Mouse (Mus musculus): ENCODE measurements around the gene Sel1l3.

Gene Sel1l3

DNA sequence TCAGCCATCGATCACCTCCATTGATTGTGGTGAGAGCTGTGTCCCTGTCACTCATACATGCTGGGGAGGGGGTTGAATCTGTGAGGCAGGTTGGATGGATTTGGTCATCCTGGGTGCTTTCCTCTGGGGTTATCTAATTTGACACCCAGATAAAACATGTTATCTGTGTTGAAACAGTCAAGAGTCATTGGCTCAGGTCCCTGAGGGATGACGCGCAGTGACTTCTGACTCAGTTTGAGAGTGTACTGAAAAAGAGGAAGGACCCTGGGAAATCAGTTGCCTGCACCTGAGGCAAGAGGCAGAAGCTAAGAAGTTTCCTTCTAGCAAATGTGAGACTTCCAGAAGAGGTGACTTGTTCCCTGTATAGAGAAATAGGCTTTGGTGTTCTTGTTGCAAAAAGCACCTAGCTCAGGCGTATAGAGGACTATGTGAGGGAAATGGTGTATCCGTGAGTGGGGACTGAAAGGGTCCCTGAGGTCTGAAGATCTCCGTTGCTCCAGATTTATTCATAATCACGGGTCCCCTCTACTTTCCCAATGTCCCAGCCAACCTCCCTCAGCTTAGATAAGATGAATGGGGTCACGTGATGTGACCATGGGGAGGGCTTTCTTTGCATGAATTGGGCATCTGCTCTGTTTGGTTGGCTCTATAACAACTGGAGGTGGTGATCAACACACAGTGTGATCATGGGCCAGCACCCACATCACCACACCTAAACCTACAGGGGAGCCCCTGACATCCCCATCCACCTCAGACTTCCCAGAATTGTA, 73.4 kb downstream of the Sel1l3 start:
- DNase-seq = no peak

- DNase-seq = no peak
These were observed 74.2 kb downstream of the Sel1l3 start for GRCm38 (mm10) chr5:53139566-53139965.

DNA sequence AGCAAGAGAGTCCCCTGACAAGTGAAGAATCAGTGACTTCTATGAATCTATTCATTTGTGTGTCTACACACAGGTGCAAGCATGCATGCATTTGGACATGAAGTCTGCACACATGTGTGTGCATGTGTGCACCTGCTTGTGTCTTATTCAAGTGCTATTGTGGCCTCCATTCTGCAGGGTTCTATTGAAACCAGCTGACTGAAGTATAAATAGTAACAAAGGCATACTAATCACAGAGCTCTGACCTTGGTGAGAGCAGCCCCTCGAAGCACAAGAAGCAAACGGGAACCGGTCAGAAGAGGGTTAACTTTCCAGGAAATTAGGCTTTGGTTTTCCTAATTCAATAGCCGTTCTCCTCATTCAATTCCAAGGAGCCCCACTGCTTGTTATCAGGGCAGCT, 74.6 kb downstream of the Sel1l3 start:
- DNase-seq = no peak

- peak; percentile 75 to 77 for DNase-seq
These were observed 75.7 kb downstream of the Sel1l3 start for GRCm38 (mm10) chr5:53138025-53138424.

- DNase-seq = no peak
These were observed 77.7 kb downstream of the Sel1l3 start for GRCm38 (mm10) chr5:53135984-53136383.

GRCm38 (mm10) chr5:53134003-53134402, 79.7 kb downstream of the Sel1l3 start:
- DNase-seq = no peak

- no peak for DNase-seq
These were observed 89.0 kb downstream of the Sel1l3 start for GRCm38 (mm10) chr5:53124701-53125100.

DNA sequence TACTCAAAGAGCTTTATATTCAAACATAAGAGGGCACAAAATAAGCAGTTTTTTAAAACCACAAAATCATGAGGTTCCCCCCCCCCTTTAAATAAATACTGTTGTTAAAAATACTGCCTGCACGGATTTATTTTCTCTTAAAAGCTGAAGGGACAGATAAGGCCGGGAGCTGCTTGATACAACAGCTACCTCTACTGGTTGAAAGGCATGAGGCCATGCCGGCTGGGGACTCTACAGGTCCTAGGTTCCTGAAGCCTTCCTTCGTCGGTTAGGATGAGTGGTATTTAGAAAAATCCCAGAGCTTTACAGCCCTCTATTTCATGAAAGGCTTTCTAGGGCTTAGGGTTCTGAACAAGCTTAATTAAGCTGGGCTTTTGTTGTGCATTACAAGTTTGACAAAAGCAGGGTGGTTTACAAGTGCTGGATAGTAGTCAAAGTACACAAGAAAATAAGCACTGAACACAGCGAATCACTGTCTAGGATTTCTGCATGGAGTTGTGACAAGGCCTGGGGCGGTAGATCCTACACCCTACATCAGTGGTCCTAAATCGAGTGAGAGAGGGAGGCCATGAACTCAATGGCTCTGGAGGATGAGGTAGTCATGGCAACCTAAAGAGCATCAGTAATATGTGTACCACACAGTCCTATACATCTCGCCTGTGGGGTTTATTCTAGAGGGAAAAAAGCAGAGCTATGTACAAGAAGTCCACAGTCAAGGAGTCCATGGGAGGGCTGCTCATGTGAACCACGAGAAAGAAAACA, 90.0 kb downstream of the Sel1l3 start:
- DNase-seq = peak in 1 of 2 experiments; percentile 78

DNA sequence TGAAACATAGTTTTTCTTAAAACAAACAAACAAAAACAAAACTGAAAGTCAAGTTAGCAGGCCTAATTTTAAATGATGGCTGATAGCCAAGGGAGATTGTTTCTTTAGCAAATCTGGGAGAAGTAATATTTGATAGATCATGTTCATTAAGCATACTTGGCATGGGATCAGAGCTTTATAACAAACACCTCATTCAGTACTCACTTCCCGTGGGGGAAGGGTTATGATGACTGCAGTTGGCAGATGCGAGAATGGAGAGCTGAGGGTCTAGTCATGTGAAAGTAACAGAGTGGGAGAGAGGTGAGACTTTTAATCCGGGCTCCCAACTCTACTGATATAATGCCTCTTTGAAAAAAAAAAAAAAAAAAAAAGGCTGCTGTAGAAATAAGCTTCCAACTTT, 94.0 kb downstream of the Sel1l3 start:
- DNase-seq = peak in 1 of 2 experiments; percentile 1

GRCm38 (mm10) chr5:53118212-53118611, 95.5 kb downstream of the Sel1l3 start:
- DNase-seq = no peak

- DNase-seq = no peak
These were observed 99.0 kb downstream of the Sel1l3 start for GRCm38 (mm10) chr5:53114616-53115267.

DNA sequence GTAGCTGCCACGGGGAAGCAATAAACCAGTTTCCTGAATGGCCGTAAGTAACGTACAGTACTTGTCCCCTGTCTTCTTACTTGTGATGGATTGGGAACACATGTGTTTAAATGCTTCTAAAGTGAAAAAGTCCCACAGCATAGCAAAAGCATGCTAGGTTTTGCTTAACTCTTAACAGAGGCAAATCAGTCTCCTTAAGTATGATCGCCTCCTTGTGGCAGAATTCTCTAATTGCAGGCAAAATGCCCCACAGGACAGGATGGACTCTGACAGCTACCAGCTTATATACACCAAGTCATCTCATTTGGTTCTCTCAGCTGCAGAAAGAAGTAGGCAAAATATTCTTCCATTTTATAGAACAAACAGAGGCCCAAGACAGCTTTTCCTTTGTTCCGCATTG, 100.8 kb downstream of the Sel1l3 start:
- DNase-seq = no peak

- DNase-seq = no peak
These were observed 102.7 kb downstream of the Sel1l3 start for GRCm38 (mm10) chr5:53111036-53111435.

GRCm38 (mm10) chr5:53110225-53110624, 103.5 kb downstream of the Sel1l3 start:
- no peak for DNase-seq

DNA sequence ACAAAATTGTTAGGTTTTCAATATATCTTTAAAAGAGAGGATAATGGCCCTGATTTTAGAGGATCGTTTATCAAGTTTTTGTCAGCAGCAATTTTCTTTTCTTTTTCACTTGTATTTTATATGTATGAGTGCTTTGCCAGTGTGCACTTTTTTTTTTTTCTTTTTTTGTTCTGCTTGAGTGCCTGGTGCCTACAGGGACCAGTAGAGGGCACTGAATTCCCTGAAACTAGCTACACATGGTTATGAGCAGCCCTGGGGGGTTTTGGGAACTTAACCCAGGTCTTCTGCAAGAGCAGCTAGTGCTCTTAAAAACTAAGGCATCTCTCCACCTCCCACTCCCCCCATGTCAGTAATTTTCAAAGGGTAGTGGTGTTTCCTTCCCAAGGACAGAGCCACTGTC, 105.1 kb downstream of the Sel1l3 start:
- no peak for DNase-seq

GRCm38 (mm10) chr5:53108026-53108425, 105.7 kb downstream of the Sel1l3 start:
- DNase-seq = no peak

DNA sequence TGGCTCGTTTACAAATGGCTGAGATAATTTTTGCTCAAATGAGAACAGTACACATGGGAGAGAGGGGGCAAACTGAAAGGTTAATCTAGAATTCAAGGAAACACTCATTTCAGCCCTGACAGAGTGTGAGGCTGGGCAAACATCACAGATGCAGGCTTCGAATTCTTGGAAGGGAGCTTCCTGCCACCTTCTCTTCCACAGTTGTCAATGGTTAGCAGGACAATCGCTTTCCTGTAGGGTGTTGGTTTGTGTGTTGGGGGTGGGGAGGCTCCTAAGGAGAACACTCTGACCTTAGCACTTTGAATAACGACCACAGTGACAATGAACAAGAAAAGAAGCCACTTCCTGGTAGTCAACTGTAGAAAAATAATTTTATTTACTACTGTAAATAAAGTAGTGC, 107.0 kb downstream of the Sel1l3 start:
- DNase-seq = no peak

- no peak for DNase-seq
These were observed 107.6 kb downstream of the Sel1l3 start for GRCm38 (mm10) chr5:53106125-53106524.

DNA sequence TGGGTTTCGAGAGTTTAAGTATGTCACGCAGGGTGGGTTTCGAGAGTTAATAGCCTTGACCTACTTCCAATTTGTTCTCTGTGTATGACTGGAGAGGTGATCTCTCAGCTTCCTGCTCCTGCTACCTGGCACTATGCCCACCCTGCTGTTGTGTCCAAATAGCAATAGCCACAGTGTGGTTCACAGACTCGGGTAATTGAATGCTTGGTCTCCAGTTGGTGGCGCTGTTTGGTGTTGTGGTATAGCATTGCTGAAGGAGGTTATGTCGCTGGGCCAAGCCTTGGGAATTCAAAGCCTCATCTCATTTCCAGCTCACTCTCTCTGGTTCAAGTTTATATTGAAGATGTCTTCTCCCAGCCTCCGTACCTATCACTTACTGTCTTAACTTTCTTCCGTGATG, 108.0 kb downstream of the Sel1l3 start:
- peak; percentile 79 to 92 for DNase-seq

GRCm38 (mm10) chr5:53104177-53104855, 109.4 kb downstream of the Sel1l3 start:
- DNase-seq = peak; percentile 52 to 54

GRCm38 (mm10) chr5:53101848-53102473, 111.8 kb downstream of the Sel1l3 start:
- no peak for DNase-seq

DNA sequence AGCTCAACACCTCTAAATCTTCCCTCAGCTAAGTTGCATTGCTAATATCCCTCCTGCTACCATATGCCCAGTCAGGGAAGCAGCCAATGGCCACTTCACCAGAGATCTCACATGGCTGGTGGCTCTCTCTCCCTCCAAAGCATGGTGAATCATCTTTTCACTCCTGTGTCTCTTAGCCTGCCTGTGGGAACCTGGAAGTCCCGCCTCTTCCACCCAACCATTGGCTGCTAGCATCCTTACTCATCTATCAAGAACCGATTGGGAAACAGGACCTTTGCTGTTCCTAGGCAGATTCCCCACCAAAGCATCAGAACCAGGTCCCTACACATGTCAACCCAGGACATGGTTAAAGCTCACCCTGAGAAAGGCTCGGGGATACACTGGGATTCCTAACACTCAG, 122.4 kb downstream of the Sel1l3 start:
- DNase-seq = no peak

DNA sequence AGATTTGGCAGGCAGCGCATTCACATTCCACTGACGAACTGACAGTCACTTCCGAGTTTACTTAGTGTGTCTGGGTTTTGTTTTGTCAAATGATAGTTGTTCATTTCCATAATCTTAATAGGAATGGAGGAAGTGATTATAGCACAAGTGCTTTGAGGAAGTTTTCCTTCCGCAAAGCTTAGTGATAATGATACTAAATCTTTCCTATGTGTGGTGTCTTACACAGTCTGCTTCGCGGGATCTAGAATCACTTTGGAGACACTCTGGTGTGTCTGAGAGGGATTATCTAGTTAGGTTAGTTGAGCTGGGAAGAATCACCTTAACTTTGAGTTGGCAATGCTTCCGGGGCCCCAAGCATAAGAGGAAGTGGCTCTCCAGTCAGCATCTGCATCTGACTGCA, 126.3 kb downstream of the Sel1l3 start:
- DNase-seq = no peak

Data from cerebellum, postnatal 25 days (tissue).